ENCODE assay signal across 8 mouse cellular contexts in the genomic region with DNA sequence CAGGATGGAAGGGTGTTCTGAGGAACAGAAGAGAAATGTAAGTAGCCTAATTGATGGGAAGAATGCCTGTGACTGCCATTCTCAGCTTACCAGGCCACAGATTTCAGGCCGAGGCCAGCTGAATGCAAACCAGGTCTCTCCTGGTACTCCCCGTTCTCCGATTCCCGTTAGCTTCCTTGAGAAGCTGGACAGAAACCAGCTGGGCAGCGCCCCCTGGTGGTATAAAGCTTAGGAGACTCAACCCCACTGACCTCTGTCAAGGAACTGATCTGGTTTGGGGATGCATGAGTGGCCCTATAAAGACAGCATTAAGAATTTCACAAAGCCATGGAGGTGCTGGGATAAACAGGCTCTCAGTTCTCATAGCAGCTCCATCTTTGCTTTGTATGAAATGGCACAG. TPM values are rescaled to one million over a fixed set of nuclear protein-coding genes. Genes with fewer than 3 reads are reported as not detected.
DNase-seq lines count a peak whose midpoint lies in the region; ATAC-seq and TF ChIP-seq lines count a peak whose summit lies in the region.
"Had no signal": no experiment of that assay in that cellular context is flagged by ENCODE, and none has a peak within 500 bp of the region (broad histone marks: within the 10 kb centered on the region; RNA-seq: fewer than 3 reads in every experiment).

No protein-coding gene starts in this region.

- no peaks in the 10 kb centered on the region for H3K36me3 ChIP-seq in heart, postnatal 0 days (replicated peaks; ENCODE audit: control insufficient read depth, insufficient read depth, low read length)
- H3K36me3 ChIP-seq in megakaryocyte, embryonic 14.5 days (replicated peaks; ENCODE audit: low read length): peaks cover 6% of the 10 kb centered on the region
- H3K36me3 ChIP-seq in small intestine, adult 2 months (ENCODE audit: control insufficient read depth, insufficient read depth, low read length): no peaks in the 10 kb centered on the region
- H3K36me3 ChIP-seq: liver, embryonic 15.5 days had no signal

- H3K27me3 ChIP-seq in heart, postnatal 0 days (ENCODE audit: control insufficient read depth, insufficient read depth, low read length): no peaks in the 10 kb centered on the region
- H3K27me3 ChIP-seq in megakaryocyte, embryonic 14.5 days (replicated peaks): peaks cover 65% of the 10 kb centered on the region
- H3K27me3 ChIP-seq in small intestine, adult 2 months (ENCODE audit: control insufficient read depth, insufficient read depth, low read length): peaks cover 9% of the 10 kb centered on the region

- peak; percentile 88 for DNase-seq in ES-CJ7 (ENCODE audit: low read depth, low spot score)
- DNase-seq in adrenal gland, postnatal 14 days: peak; percentile 94
- DNase-seq in embryo, embryonic 9.5 days (ENCODE audit: extremely low spot score): peak; percentile 87
- DNase-seq in heart, postnatal 0 days (ENCODE audit: low spot score): peak; percentile 91
- peak; percentile 76 to 93 for DNase-seq in layer of hippocampus, postnatal 25 days (ENCODE audit: extremely low spot score in 1 of 2, low spot score in 1 of 2)

- 0 out of 2 replicates have a peak, but pooled peaks have one; percentile 24 for ATAC-seq in heart, postnatal 0 days (ENCODE audit: insufficient read depth, low read depth)

- H3K4me3 ChIP-seq in heart, postnatal 0 days (ENCODE audit: low read depth, low read length): no peak overlapping the region
- peak overlapping the region; percentile 84 for H3K4me3 ChIP-seq in megakaryocyte, embryonic 14.5 days (replicated peaks)
- no peak overlapping the region for H3K4me3 ChIP-seq in small intestine, adult 2 months (ENCODE audit: low read depth, low read length)
- H3K4me3 ChIP-seq: liver, embryonic 15.5 days had no signal

- TF ChIP-seq CTCF in heart, postnatal 0 days (IDR thresholded peaks at IDR 0.05; ENCODE audit: low read depth): peak; percentile 91
- TF ChIP-seq CTCF in small intestine, adult 2 months (IDR thresholded peaks at IDR 0.05; ENCODE audit: extremely low read depth, insufficient read length, insufficient replicate concordance, low read depth, low read length): peak; percentile 91; the same call in 1 of the 2 replicates

- H3K9ac ChIP-seq in heart, postnatal 0 days (replicated peaks; ENCODE audit: low read depth, low read length): no peak overlapping the region
- H3K9ac ChIP-seq: liver, embryonic 15.5 days had no signal

- no peak overlapping the region for H3K27ac ChIP-seq in heart, postnatal 0 days (ENCODE audit: low read depth)
- H3K27ac ChIP-seq in small intestine, adult 2 months (ENCODE audit: insufficient read depth, low read depth, low read length): no peak overlapping the region
- H3K27ac ChIP-seq: liver, embryonic 15.5 days had no signal

- no peak for TF ChIP-seq EP300 in heart, postnatal 0 days (IDR thresholded peaks at IDR 0.05; ENCODE audit: low read depth)

- TF ChIP-seq POLR2A in small intestine, adult 2 months (IDR thresholded peaks at IDR 0.05; ENCODE audit: low read depth, low read length): no peak

- H3K4me1 ChIP-seq in heart, postnatal 0 days (ENCODE audit: control insufficient read depth, insufficient read depth): peaks cover 23% of the 10 kb centered on the region
- H3K4me1 ChIP-seq in megakaryocyte, embryonic 14.5 days: peaks cover 100% of the 10 kb centered on the region
- peaks cover 8% of the 10 kb centered on the region for H3K4me1 ChIP-seq in small intestine, adult 2 months (ENCODE audit: control insufficient read depth, insufficient read depth, insufficient read length, low read length)

- no peak overlapping the region for H3K4me2 ChIP-seq in heart, postnatal 0 days (ENCODE audit: low read depth, low read length)
- H3K4me2 ChIP-seq: liver, embryonic 15.5 days had no signal

- 5% methylated on average over 5 of the region's 5 CpGs for WGBS in heart, postnatal 0 days
- 1% methylated on average over 5 of the region's 5 CpGs for WGBS in small intestine, adult 2 months

- no peaks in the 10 kb centered on the region for H3K9me3 ChIP-seq in heart, postnatal 0 days (replicated peaks; ENCODE audit: control insufficient read depth, low read length)
- no peaks in the 10 kb centered on the region for H3K9me3 ChIP-seq in megakaryocyte, embryonic 14.5 days
- H3K9me3 ChIP-seq: liver, embryonic 15.5 days had no signal

RNA-seq across cellular contexts. Expression of a gene that starts 1.7 kb away (rescaled TPM):
- total RNA-seq in adrenal gland, postnatal 14 days (2021): 5.7 and 5.9 TPM in 2 replicates
- 4.5 and 14.7 TPM in 2 replicates for total RNA-seq in heart, postnatal 0 days (2014; rRNA removed; ENCODE audit: low replicate concordance)
- polyA plus RNA-seq in heart, postnatal 0 days (2015; fragmentation: Nextera tagmentation; extraction: Ambion mirVana): 7.1 and 8.6 TPM in 2 replicates
- total RNA-seq in layer of hippocampus, postnatal 25 days (2021): 1 to 10 TPM; 2.3 to 2.8 TPM
- polyA plus RNA-seq in megakaryocyte, embryonic 14.5 days (2012; ENCODE audit: insufficient read depth, low replicate concordance): 51.0 and 108 TPM in 2 replicates
- polyA plus RNA-seq in small intestine, adult 2 months (2012; rRNA removed): 4.9 and 9.1 TPM in 2 replicates
